Mouse (Mus musculus): ENCODE results near the gene Spata31d1b. TPM values are rescaled to one million over a fixed set of nuclear protein-coding genes. Genes with fewer than 3 reads are reported as not detected.
"Not testable (repeated sequence)": the region's sequence is repeated elsewhere in the genome, so short reads cannot be mapped to it uniquely, and the experiment has no call there.

The Spata31d1b gene
- polyA plus RNA-seq, 1 experiment from 2014 or later, result not detected

- WGBS, result 72% methylated on average over 13 of the region's 13 CpGs
- Histone ChIP-seq H3K9me3 (ENCODE audit: control insufficient read depth, low read length) (no peaks in the 10 kb centered on the region; the same call in 1 of the 2 replicates), H3K27me3 (ENCODE audit: control insufficient read depth, insufficient read depth, low read length) (no peaks in the 10 kb centered on the region)
Measured at GRCm38 (mm10) chr13:59688338-59688770, 23.7 kb upstream of the Spata31d1b start.

GRCm38 (mm10) chr13:59689313-59689712 lies 22.8 kb upstream of the Spata31d1b start:
- H3K9me3 ChIP-seq (ENCODE audit: control insufficient read depth, low read length), result no peaks in the 10 kb centered on the region; the same call in 1 of the 2 replicates
- H3K4me2 ChIP-seq (ENCODE audit: low read depth, low read length, severe bottlenecking), result no peak overlapping the region
- no peak overlapping the region for H3K4me3 ChIP-seq (ENCODE audit: low read depth, low read length)
- 83% methylated on average over 9 of the region's 9 CpGs for WGBS
- H3K27ac ChIP-seq (ENCODE audit: low read depth, low read length), result no peak overlapping the region
- H3K27me3 ChIP-seq (ENCODE audit: control insufficient read depth, insufficient read depth, low read length), result no peaks in the 10 kb centered on the region
- H3K4me1 ChIP-seq (replicated peaks; ENCODE audit: control insufficient read depth, insufficient read depth, low read length), result no peaks in the 10 kb centered on the region
- DNase-seq (ENCODE audit: low spot score) (no peak), ATAC-seq (replicated peaks; ENCODE audit: low FRiP score) (no peak)
- H3K36me3 ChIP-seq (ENCODE audit: control insufficient read depth, insufficient read depth, low read length), result no peaks in the 10 kb centered on the region
- H3K9ac ChIP-seq (ENCODE audit: low read length), result no peak overlapping the region

More at GRCm38 (mm10) chr13:59688338-59688770, 23.7 kb upstream of the Spata31d1b start:
- Histone ChIP-seq H3K4me3 (ENCODE audit: low read depth, low read length) (no peak overlapping the region), H3K4me1 (replicated peaks; ENCODE audit: control insufficient read depth, insufficient read depth, low read length) (no peaks in the 10 kb centered on the region), H3K36me3 (ENCODE audit: control insufficient read depth, insufficient read depth, low read length) (no peaks in the 10 kb centered on the region), H3K9ac (ENCODE audit: low read length) (no peak overlapping the region), H3K27ac (ENCODE audit: low read depth, low read length) (no peak overlapping the region), H3K4me2 (ENCODE audit: low read depth, low read length, severe bottlenecking) (no peak overlapping the region)
- no peak for ATAC-seq (replicated peaks; ENCODE audit: low FRiP score)
- DNase-seq (ENCODE audit: low spot score), result no peak

- ATAC-seq (replicated peaks; ENCODE audit: low FRiP score) (no peak), DNase-seq (ENCODE audit: low spot score) (no peak)
- H3K4me3 ChIP-seq (ENCODE audit: low read depth, low read length), result no peak overlapping the region
- 95% methylated on average over 3 of the region's 3 CpGs for WGBS
- H3K4me1 ChIP-seq (replicated peaks; ENCODE audit: control insufficient read depth, insufficient read depth, low read length), result no peaks in the 10 kb centered on the region
- H3K27me3 ChIP-seq (ENCODE audit: control insufficient read depth, insufficient read depth, low read length), result no peaks in the 10 kb centered on the region
- H3K9ac ChIP-seq (ENCODE audit: low read length), result no peak overlapping the region
- no peak overlapping the region for H3K4me2 ChIP-seq (ENCODE audit: low read depth, low read length, severe bottlenecking)
- H3K9me3 ChIP-seq (ENCODE audit: control insufficient read depth, low read length), result no peaks in the 10 kb centered on the region; the same call in 1 of the 2 replicates
- H3K36me3 ChIP-seq (ENCODE audit: control insufficient read depth, insufficient read depth, low read length), result no peaks in the 10 kb centered on the region
- H3K27ac ChIP-seq (ENCODE audit: low read depth, low read length), result no peak overlapping the region
Measured at GRCm38 (mm10) chr13:59689843-59690242, 22.2 kb upstream of the Spata31d1b start.

- ATAC-seq (replicated peaks; ENCODE audit: low FRiP score) (no peak), DNase-seq (ENCODE audit: low spot score) (no peak)
- Histone ChIP-seq H3K27ac (ENCODE audit: low read depth, low read length) (no peak overlapping the region), H3K9ac (ENCODE audit: low read length) (no peak overlapping the region), H3K4me1 (replicated peaks; ENCODE audit: control insufficient read depth, insufficient read depth, low read length) (no peaks in the 10 kb centered on the region), H3K4me3 (ENCODE audit: low read depth, low read length) (no peak overlapping the region), H3K4me2 (ENCODE audit: low read depth, low read length, severe bottlenecking) (no peak overlapping the region), H3K9me3 (ENCODE audit: control insufficient read depth, low read length) (no peaks in the 10 kb centered on the region; the same call in 1 of the 2 replicates), H3K27me3 (ENCODE audit: control insufficient read depth, insufficient read depth, low read length) (no peaks in the 10 kb centered on the region), H3K36me3 (ENCODE audit: control insufficient read depth, insufficient read depth, low read length) (no peaks in the 10 kb centered on the region)
- 84% methylated on average over 7 of the region's 7 CpGs for WGBS
Measured at GRCm38 (mm10) chr13:59690576-59690975, 21.5 kb upstream of the Spata31d1b start.

GRCm38 (mm10) chr13:59691478-59691877 lies 20.6 kb upstream of the Spata31d1b start:
- H3K4me1 ChIP-seq (replicated peaks; ENCODE audit: control insufficient read depth, insufficient read depth, low read length), result no peaks in the 10 kb centered on the region
- H3K36me3 ChIP-seq (ENCODE audit: control insufficient read depth, insufficient read depth, low read length), result no peaks in the 10 kb centered on the region
- no peaks in the 10 kb centered on the region; the same call in 1 of the 2 replicates for H3K9me3 ChIP-seq (ENCODE audit: control insufficient read depth, low read length)
- ATAC-seq (replicated peaks; ENCODE audit: low FRiP score) (no peak), DNase-seq (ENCODE audit: low spot score) (no peak)
- no peak overlapping the region for H3K4me3 ChIP-seq (ENCODE audit: low read depth, low read length)
- no peak overlapping the region for H3K4me2 ChIP-seq (ENCODE audit: low read depth, low read length, severe bottlenecking)
- 37% methylated on average over 10 of the region's 10 CpGs for WGBS
- no peak overlapping the region for H3K27ac ChIP-seq (ENCODE audit: low read depth, low read length)
- H3K9ac ChIP-seq (ENCODE audit: low read length), result no peak overlapping the region
- no peaks in the 10 kb centered on the region for H3K27me3 ChIP-seq (ENCODE audit: control insufficient read depth, insufficient read depth, low read length)

- H3K36me3 ChIP-seq (ENCODE audit: control insufficient read depth, insufficient read depth, low read length), result no peaks in the 10 kb centered on the region
- WGBS, result 87% methylated on average over 3 of the region's 3 CpGs
- H3K4me1 ChIP-seq (replicated peaks; ENCODE audit: control insufficient read depth, insufficient read depth, low read length), result no peaks in the 10 kb centered on the region
- no peak within 1 kb of the TSS for H3K9ac ChIP-seq (ENCODE audit: low read length)
- no peaks in the 10 kb centered on the region; the same call in 1 of the 2 replicates for H3K9me3 ChIP-seq (ENCODE audit: control insufficient read depth, low read length)
- no peak within 1 kb of the TSS for H3K4me3 ChIP-seq (ENCODE audit: low read depth, low read length)
- H3K27me3 ChIP-seq (ENCODE audit: control insufficient read depth, insufficient read depth, low read length), result no peaks in the 10 kb centered on the region
- ATAC-seq (replicated peaks; ENCODE audit: low FRiP score), result no peak
- DNase-seq (ENCODE audit: low spot score), result no peak
- no peak within 1 kb of the TSS for H3K27ac ChIP-seq (ENCODE audit: low read depth, low read length)
- H3K4me2 ChIP-seq (ENCODE audit: low read depth, low read length, severe bottlenecking), result no peak within 1 kb of the TSS
Measured at GRCm38 (mm10) chr13:59694008-59694407, 18.1 kb upstream of the Spata31d1b start, which contains the start of gene 4921517D22Rik. 4921517D22Rik (minus strand) TSS chr13:59694108.

- Histone ChIP-seq H3K27ac (ENCODE audit: low read depth, low read length) (no peak overlapping the region), H3K36me3 (ENCODE audit: control insufficient read depth, insufficient read depth, low read length) (no peaks in the 10 kb centered on the region), H3K9ac (ENCODE audit: low read length) (no peak overlapping the region), H3K4me3 (ENCODE audit: low read depth, low read length) (no peak overlapping the region), H3K9me3 (ENCODE audit: control insufficient read depth, low read length) (no peaks in the 10 kb centered on the region; the same call in 1 of the 2 replicates), H3K4me2 (ENCODE audit: low read depth, low read length, severe bottlenecking) (no peak overlapping the region), H3K4me1 (replicated peaks; ENCODE audit: control insufficient read depth, insufficient read depth, low read length) (no peaks in the 10 kb centered on the region), H3K27me3 (ENCODE audit: control insufficient read depth, insufficient read depth, low read length) (no peaks in the 10 kb centered on the region)
- WGBS, result 92% methylated on average over 7 of the region's 7 CpGs
- ATAC-seq (replicated peaks; ENCODE audit: low FRiP score), result no peak
- DNase-seq (ENCODE audit: low spot score), result no peak
Measured at GRCm38 (mm10) chr13:59695781-59696180, 16.3 kb upstream of the Spata31d1b start.

- H3K9me3 ChIP-seq (ENCODE audit: control insufficient read depth, low read length), result no peaks in the 10 kb centered on the region
- no peaks in the 10 kb centered on the region for H3K27me3 ChIP-seq (ENCODE audit: control insufficient read depth, insufficient read depth, low read length)
- H3K4me3 ChIP-seq (ENCODE audit: low read depth, low read length), result no peak overlapping the region
- no peaks in the 10 kb centered on the region for H3K36me3 ChIP-seq (ENCODE audit: control insufficient read depth, insufficient read depth, low read length)
- no peak overlapping the region for H3K27ac ChIP-seq (ENCODE audit: low read depth, low read length)
- H3K4me2 ChIP-seq (ENCODE audit: low read depth, low read length, severe bottlenecking), result no peak overlapping the region
- H3K4me1 ChIP-seq (replicated peaks; ENCODE audit: control insufficient read depth, insufficient read depth, low read length), result no peaks in the 10 kb centered on the region
- no peak overlapping the region for H3K9ac ChIP-seq (ENCODE audit: low read length)
- DNase-seq (ENCODE audit: low spot score), result no peak
- 89% methylated on average over 8 of the region's 8 CpGs for WGBS
- no peak for ATAC-seq (replicated peaks; ENCODE audit: low FRiP score)
Measured at GRCm38 (mm10) chr13:59699131-59699530, 13.0 kb upstream of the Spata31d1b start.

- H3K9me3 ChIP-seq (ENCODE audit: control insufficient read depth, low read length); H3K4me2 ChIP-seq (ENCODE audit: low read depth, low read length, severe bottlenecking); H3K4me1 ChIP-seq (replicated peaks; ENCODE audit: control insufficient read depth, insufficient read depth, low read length); H3K36me3 ChIP-seq (ENCODE audit: control insufficient read depth, insufficient read depth, low read length); ATAC-seq (replicated peaks; ENCODE audit: low FRiP score); DNase-seq (ENCODE audit: low spot score); H3K4me3 ChIP-seq (ENCODE audit: low read depth, low read length); H3K27ac ChIP-seq (ENCODE audit: low read depth, low read length); H3K9ac ChIP-seq (ENCODE audit: low read length); H3K27me3 ChIP-seq (ENCODE audit: control insufficient read depth, insufficient read depth, low read length): not testable (repeated sequence)
- WGBS, result 71% methylated on average over 1 of the region's 1 CpGs
Measured at GRCm38 (mm10) chr13:59700137-59700536, 11.9 kb upstream of the Spata31d1b start.
